Mouse (Mus musculus) lung, adult 2 months (tissue): ENCODE data around the gene Mvp.

ENCODE experiments used
- CTCF ChIP-seq: fragments of 200-500 bp; IDR thresholded peaks from 2 replicates; pipeline ENCODE4 v1.5.1; 2011; ENCODE audit warnings: mild to moderate bottlenecking, low read length, control low read depth; ENCODE audit not compliant: insufficient read depth
- POLR2A ChIP-seq: fragments of 200-500 bp; IDR thresholded peaks from 2 replicates; pipeline ENCODE4 v1.6.1; 2011; ENCODE audit warnings: low read depth, mild to moderate bottlenecking, control low read depth, low read length, borderline replicate concordance; ENCODE audit errors: extremely low read depth

DNA sequence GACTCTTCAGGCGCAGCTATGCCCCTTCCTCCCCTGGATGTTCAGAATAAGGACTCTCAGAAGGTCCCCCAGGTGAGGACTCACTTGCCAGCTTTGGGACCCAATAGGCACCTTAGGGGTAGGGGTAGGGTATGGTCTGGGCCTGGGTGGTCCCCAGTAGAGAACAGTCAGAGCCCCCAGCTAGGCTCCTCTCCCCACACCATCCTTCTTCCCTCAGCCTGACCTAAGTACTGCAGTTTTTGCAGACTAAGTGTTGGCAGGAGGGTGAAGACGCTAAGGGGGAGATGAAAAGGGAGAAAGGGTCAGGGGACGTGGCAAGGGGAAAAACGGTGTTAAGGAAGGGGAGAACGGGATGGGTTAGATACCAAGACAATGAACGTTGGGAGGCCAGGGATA is 3.5 kb upstream of the Mvp start:
- no peak for TF ChIP-seq CTCF
- TF ChIP-seq POLR2A: no peak
